Mouse (Mus musculus): ENCODE results near the gene Spc24. TPM values are rescaled to one million over a fixed set of nuclear protein-coding genes. Genes with fewer than 3 reads are reported as not detected.

Gene Spc24
- polyA plus RNA-seq, 1 experiment from 2014 or later: 232 TPM

DNA sequence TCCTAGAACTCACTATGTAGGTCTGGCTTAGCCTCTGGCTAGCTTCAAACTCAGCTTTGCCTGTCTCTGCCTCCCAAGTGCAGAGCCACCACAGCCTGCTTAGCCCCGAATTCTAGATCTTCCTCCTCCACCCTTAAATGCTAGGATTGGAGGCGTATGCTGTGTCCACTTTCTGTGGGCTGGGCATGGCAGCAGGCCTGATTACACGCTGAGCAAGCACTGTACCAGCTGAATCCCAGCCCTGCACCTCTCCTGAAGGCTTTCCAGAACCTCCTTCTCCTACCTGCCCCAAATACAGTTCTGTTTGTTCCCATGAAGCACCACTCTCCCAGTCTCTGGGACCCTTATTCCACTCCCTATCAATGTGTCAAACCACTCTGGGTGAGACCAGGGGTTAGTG lies 50.8 kb downstream of the Spc24 start:
- no peaks in the 10 kb centered on the region for H3K4me1 ChIP-seq
- H3K9me3 ChIP-seq (replicated peaks): no peaks in the 10 kb centered on the region
- no peak overlapping the region for H3K4me3 ChIP-seq
- WGBS: 97% methylated on average over 3 of the region's 3 CpGs
- H3K36me3 ChIP-seq: peaks cover 68% of the 10 kb centered on the region
- no peak for DNase-seq (ENCODE audit: low spot score)
- H3K27me3 ChIP-seq (ENCODE audit: low read depth, poor library complexity, severe bottlenecking): no peaks in the 10 kb centered on the region
- H3K27ac ChIP-seq: no peak overlapping the region

DNA sequence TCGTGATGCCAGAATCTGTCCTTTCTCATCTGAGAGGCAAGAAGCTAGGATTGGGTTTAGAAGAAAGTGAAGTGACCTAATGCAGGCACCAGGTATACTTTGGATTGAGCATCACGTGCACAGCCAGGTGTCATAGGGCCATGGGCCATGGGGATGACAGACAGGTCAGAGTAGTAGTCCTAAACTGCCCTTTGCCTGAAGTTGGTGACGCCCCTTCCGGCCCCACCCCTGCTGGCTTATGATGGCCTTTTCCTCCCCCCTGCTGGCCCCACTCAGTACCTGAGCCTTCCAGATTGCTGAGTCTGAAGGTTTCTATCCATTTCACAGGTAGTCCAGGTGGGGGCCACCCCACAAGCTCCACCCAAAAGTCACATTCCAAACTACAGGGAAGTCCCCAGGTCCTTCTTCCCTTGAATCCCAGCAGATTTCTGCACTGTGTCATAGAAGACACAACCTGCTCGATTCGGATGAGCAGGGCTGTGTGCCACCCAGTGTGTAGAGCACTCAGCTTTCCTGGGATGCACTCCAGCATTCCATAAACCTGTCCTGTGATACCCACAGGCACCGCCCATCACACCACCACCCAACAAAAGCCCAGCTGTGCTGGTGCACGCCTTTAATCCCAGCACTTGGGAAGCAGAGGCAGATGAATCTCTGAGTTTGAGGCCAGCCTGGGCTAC lies 53.4 kb downstream of the Spc24 start:
- Histone ChIP-seq H3K4me1 (no peaks in the 10 kb centered on the region), H3K9me3 (replicated peaks) (no peaks in the 10 kb centered on the region), H3K27me3 (ENCODE audit: low read depth, poor library complexity, severe bottlenecking) (no peaks in the 10 kb centered on the region), H3K27ac (no peak overlapping the region), H3K4me3 (no peak overlapping the region), H3K36me3 (peaks cover 82% of the 10 kb centered on the region)
- DNase-seq (ENCODE audit: low spot score): no peak
- 90% methylated on average over 8 of the region's 8 CpGs for WGBS

DNA sequence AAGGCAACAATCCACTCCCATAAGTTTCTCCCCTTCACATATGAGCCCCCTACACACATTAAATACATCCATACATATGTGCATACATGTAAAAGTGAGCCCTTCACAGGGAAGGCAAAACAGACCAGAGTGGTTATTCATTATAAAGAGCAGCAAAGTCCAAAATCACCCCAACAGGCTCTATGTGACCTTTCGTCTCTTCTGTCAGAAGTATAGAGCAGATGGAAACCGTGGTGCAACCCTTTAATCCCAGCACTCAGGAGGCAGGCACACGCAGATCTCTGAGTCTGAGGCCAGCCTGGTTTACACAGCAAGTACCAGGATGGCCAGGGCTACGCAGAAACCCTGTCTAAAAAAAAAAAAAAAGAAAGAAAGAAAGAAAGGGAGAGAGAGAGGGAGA lies 54.0 kb downstream of the Spc24 start:
- no peaks in the 10 kb centered on the region for H3K9me3 ChIP-seq (replicated peaks)
- H3K36me3 ChIP-seq: peaks cover 88% of the 10 kb centered on the region

More for the DNA sequence above, 54.0 kb downstream of the Spc24 start:
- Histone ChIP-seq H3K27ac (no peak overlapping the region), H3K27me3 (ENCODE audit: low read depth, poor library complexity, severe bottlenecking) (no peaks in the 10 kb centered on the region), H3K4me3 (no peak overlapping the region), H3K4me1 (no peaks in the 10 kb centered on the region)
- WGBS: 83% methylated on average over 4 of the region's 4 CpGs
- DNase-seq (ENCODE audit: low spot score): no peak

Small RNAs within 50 kb of the gene (microRNA-seq; reads per million reads assigned to microRNA genes)
- gene Mir7083: 12.3 reads per million, percentile 22 among the genes with 10 or more reads in this experiment

Other genes with a start within 250 kb of the Spc24 start
- gene AB124611, start 234.1 kb downstream of the Spc24 start, polyA plus RNA-seq (2016; fragmentation: Nextera tagmentation; extraction: Ambion mirVana): 3.6 and 4.3 TPM in 2 replicates
- 85.8 and 100 TPM in 2 replicates for gene Carm1, start 213.4 kb downstream of the Spc24 start, polyA plus RNA-seq (2016; fragmentation: Nextera tagmentation; extraction: Ambion mirVana)
- 30.9 and 35.7 TPM in 2 replicates for gene Timm29, start 167.6 kb downstream of the Spc24 start, polyA plus RNA-seq (2016; fragmentation: Nextera tagmentation; extraction: Ambion mirVana)
- gene Yipf2, start 167.5 kb downstream of the Spc24 start, polyA plus RNA-seq (2016; fragmentation: Nextera tagmentation; extraction: Ambion mirVana): 17.6 and 26.2 TPM in 2 replicates
- gene Smarca4, start 144.1 kb downstream of the Spc24 start, polyA plus RNA-seq (2016; fragmentation: Nextera tagmentation; extraction: Ambion mirVana): 169 and 171 TPM in 2 replicates
- gene Ldlr, start 36.8 kb downstream of the Spc24 start, polyA plus RNA-seq (2016; fragmentation: Nextera tagmentation; extraction: Ambion mirVana): 55.2 and 57.3 TPM in 2 replicates
- 22.7 and 24.2 TPM in 2 replicates for gene Kank2, start 38.4 kb upstream of the Spc24 start, polyA plus RNA-seq (2016; fragmentation: Nextera tagmentation; extraction: Ambion mirVana)
- 1.2 and 1.6 TPM in 2 replicates for gene Angptl8, start 75.2 kb upstream of the Spc24 start, polyA plus RNA-seq (2016; fragmentation: Nextera tagmentation; extraction: Ambion mirVana)
- 46.0 and 52.0 TPM in 2 replicates for gene Dock6, start 92.3 kb upstream of the Spc24 start, polyA plus RNA-seq (2016; fragmentation: Nextera tagmentation; extraction: Ambion mirVana)
- 2.7 and 5.0 TPM in 2 replicates for gene Rab3d, start 157.9 kb upstream of the Spc24 start, polyA plus RNA-seq (2016; fragmentation: Nextera tagmentation; extraction: Ambion mirVana)
- gene Ccdc159, start 167.2 kb upstream of the Spc24 start, polyA plus RNA-seq (2016; fragmentation: Nextera tagmentation; extraction: Ambion mirVana): 3.0 and 3.9 TPM in 2 replicates
- 31.1 and 33.5 TPM in 2 replicates for gene Tmem205, start 167.3 kb upstream of the Spc24 start, polyA plus RNA-seq (2016; fragmentation: Nextera tagmentation; extraction: Ambion mirVana)
- 6.4 and 7.8 TPM in 2 replicates for gene Plppr2, start 176.7 kb upstream of the Spc24 start, polyA plus RNA-seq (2016; fragmentation: Nextera tagmentation; extraction: Ambion mirVana)
- gene Swsap1, start 195.5 kb upstream of the Spc24 start, polyA plus RNA-seq (2016; fragmentation: Nextera tagmentation; extraction: Ambion mirVana): 7.3 and 8.2 TPM in 2 replicates
- 7.6 and 8.2 TPM in 2 replicates for gene Epor, start 203.2 kb upstream of the Spc24 start, polyA plus RNA-seq (2016; fragmentation: Nextera tagmentation; extraction: Ambion mirVana)
- gene Rgl3, start 229.1 kb upstream of the Spc24 start, polyA plus RNA-seq (2016; fragmentation: Nextera tagmentation; extraction: Ambion mirVana): 5.1 and 5.7 TPM in 2 replicates
- gene Ccdc151, start 242.3 kb upstream of the Spc24 start, polyA plus RNA-seq (2016; fragmentation: Nextera tagmentation; extraction: Ambion mirVana): 2.0 TPM in 2 replicates
- gene Prkcsh, start 242.5 kb upstream of the Spc24 start, polyA plus RNA-seq (2016; fragmentation: Nextera tagmentation; extraction: Ambion mirVana): 111 and 113 TPM in 2 replicates